Mouse (Mus musculus) limb, embryonic 14.5 days (tissue): Measurements from ENCODE around the gene Calr4. TPM values are rescaled to one million over a fixed set of nuclear protein-coding genes. Genes with fewer than 3 reads are reported as not detected.
A peak's percentile ranks its signal among the peaks of the same experiment; 100 is the strongest.

Source experiments
- ATAC-seq: fragments of 200-750 bp; cut with Nextera tagmentation; 2 replicates; pipeline ENCODE4 v1.8.0; 2017; ENCODE audit warnings: low read depth, moderate number of reproducible peaks, moderate TSS enrichment; ENCODE audit not compliant: low FRiP score
- DNase-seq: peaks from one replicate; pipeline ENCODE4 v3.0.0-alpha.2; 2015; ENCODE audit warnings: low spot score
- H3K27ac ChIP-seq: fragments of 300-500 bp; sonication (generic); replicated peaks from 2 replicates; pipeline ENCODE4 v1.5.1; 2014; ENCODE audit warnings: low read depth, mild to moderate bottlenecking, low read length, moderate library complexity, mixed read lengths
- H3K27me3 ChIP-seq: fragments of 300-500 bp; sonication (generic); 2 replicates; pipeline ENCODE4 v1.6.1; 2014; ENCODE audit warnings: low read length, mixed read lengths; ENCODE audit not compliant: control insufficient read depth, insufficient read depth
- H3K36me3 ChIP-seq: fragments of 300-500 bp; sonication (generic); 2 replicates; pipeline ENCODE4 v1.6.1; 2014; ENCODE audit warnings: mild to moderate bottlenecking, low read length, moderate library complexity, mixed read lengths; ENCODE audit not compliant: control insufficient read depth, insufficient read depth
- H3K4me1 ChIP-seq: fragments of 300-500 bp; sonication (generic); 2 replicates; pipeline ENCODE4 v1.6.1; 2014; ENCODE audit warnings: antibody characterized with exemption, low read length, mixed read lengths; ENCODE audit not compliant: control insufficient read depth, insufficient read depth
- H3K4me2 ChIP-seq: fragments of 300-500 bp; sonication (generic); replicated peaks from 2 replicates; pipeline ENCODE4 v1.6.1; 2014; ENCODE audit warnings: low read depth, mild to moderate bottlenecking, low read length, moderate library complexity; ENCODE audit not compliant: severe bottlenecking
- H3K4me3 ChIP-seq: fragments of 300-500 bp; sonication (generic); replicated peaks from 2 replicates; pipeline ENCODE4 v1.5.1; 2014; ENCODE audit warnings: low read length
- H3K9ac ChIP-seq: fragments of 300-500 bp; sonication (generic); 2 replicates; pipeline ENCODE4 v1.6.1; 2014; ENCODE audit warnings: mild to moderate bottlenecking, low read depth, low read length, moderate library complexity; ENCODE audit not compliant: severe bottlenecking
- H3K9me3 ChIP-seq: fragments of 300-500 bp; sonication (generic); 2 replicates; pipeline ENCODE4 v1.6.1; 2016; ENCODE audit warnings: low read length; ENCODE audit not compliant: control insufficient read depth
- POLR2A ChIP-seq: fragments of 200-500 bp; IDR thresholded peaks from 2 replicates; pipeline ENCODE4 v1.8.0; 2012; ENCODE audit warnings: inconsistent platforms, mild to moderate bottlenecking, moderate library complexity, borderline replicate concordance; ENCODE audit not compliant: insufficient read depth, insufficient read length; ENCODE audit errors: extremely low read depth
- WGBS: fragments of 180-500 bp; shearing (Covaris S2); extraction: QIAGEN DNeasy Blood & Tissue Kit; methylation state at CpG from one replicate; pipeline ENCODE4 v1.1.7; 2014; 5-methylcytosine and 5-hydroxymethylcytosine counted together
- polyA plus RNA-seq, 2 experiments: library from polyadenylated mRNA; depleted of rRNA in 1 of 2; stranded (reverse) in 1 of 2; unstranded in 1 of 2; fragments of >200 nt; fragmentation: Nextera tagmentation in 1 of 2; extraction: Ambion mirVana in 1 of 2; gene quantifications; 2 replicates each; pipeline versions ENCODE4 v1.2.1 to v1.2.3; 2012 to 2014

The Calr4 gene
- polyA plus RNA-seq, 2 experiments: 0.12 to 0.13 TPM

GRCm38 (mm10) chr4:109236186-109236879 is 2.0 kb downstream of the Calr4 start:
- no peak for TF ChIP-seq POLR2A
- Histone ChIP-seq H3K27ac (no peak overlapping the region), H3K4me1 (peaks cover 8% of the 10 kb centered on the region; the same call in 1 of the 2 replicates), H3K27me3 (no peaks in the 10 kb centered on the region), H3K9me3 (no peaks in the 10 kb centered on the region), H3K9ac (no peak overlapping the region), H3K36me3 (no peaks in the 10 kb centered on the region), H3K4me2 (no peak overlapping the region), H3K4me3 (no peak overlapping the region)
- 42% methylated on average over 7 of the region's 7 CpGs for WGBS
- ATAC-seq: no peak
- no peak for DNase-seq

GRCm38 (mm10) chr4:109238428-109239268 is 4.4 kb downstream of the Calr4 start:
- no peak overlapping the region for H3K4me2 ChIP-seq
- H3K4me3 ChIP-seq: no peak overlapping the region
- WGBS: 66% methylated on average over 24 of the region's 24 CpGs
- no peaks in the 10 kb centered on the region for H3K27me3 ChIP-seq
- peaks cover 10% of the 10 kb centered on the region; the same call in 1 of the 2 replicates for H3K4me1 ChIP-seq
- H3K9ac ChIP-seq: no peak overlapping the region
- no peaks in the 10 kb centered on the region for H3K36me3 ChIP-seq
- no peak for TF ChIP-seq POLR2A
- DNase-seq: peak; percentile 29
- ATAC-seq: no peak; the same call in 1 of the 2 replicates
- H3K9me3 ChIP-seq: no peaks in the 10 kb centered on the region
- no peak overlapping the region for H3K27ac ChIP-seq

GRCm38 (mm10) chr4:109241221-109241620 is 6.9 kb downstream of the Calr4 start:
- Histone ChIP-seq H3K9ac (no peak overlapping the region), H3K4me1 (peaks cover 10% of the 10 kb centered on the region; the same call in 1 of the 2 replicates), H3K4me2 (no peak overlapping the region), H3K4me3 (no peak overlapping the region), H3K27ac (no peak overlapping the region), H3K27me3 (no peaks in the 10 kb centered on the region), H3K9me3 (no peaks in the 10 kb centered on the region), H3K36me3 (no peaks in the 10 kb centered on the region)
- no peak for TF ChIP-seq POLR2A
- ATAC-seq: no peak
- peak; percentile 56 for DNase-seq

- Histone ChIP-seq H3K36me3 (no peaks in the 10 kb centered on the region), H3K9ac (no peak overlapping the region), H3K27me3 (no peaks in the 10 kb centered on the region), H3K27ac (no peak overlapping the region), H3K4me3 (no peak overlapping the region), H3K4me1 (peaks cover 7% of the 10 kb centered on the region; the same call in 1 of the 2 replicates), H3K4me2 (no peak overlapping the region), H3K9me3 (no peaks in the 10 kb centered on the region)
- DNase-seq (peak; percentile 52), ATAC-seq (peak; percentile 64)
- WGBS: 39% methylated on average over 4 of the region's 4 CpGs
- no peak for TF ChIP-seq POLR2A
Observed at GRCm38 (mm10) chr4:109241934-109242333, 7.6 kb downstream of the Calr4 start.

- H3K4me2 ChIP-seq: no peak overlapping the region
- no peaks in the 10 kb centered on the region for H3K9me3 ChIP-seq
- TF ChIP-seq POLR2A: no peak
- H3K4me3 ChIP-seq: no peak overlapping the region
- H3K9ac ChIP-seq: no peak overlapping the region
- whole genome bisulfite sequencing: 78% methylated on average over 7 of the region's 7 CpGs
- no peak for DNase-seq
- H3K36me3 ChIP-seq: no peaks in the 10 kb centered on the region
- no peak overlapping the region for H3K27ac ChIP-seq
- ATAC-seq: no peak
- no peaks in the 10 kb centered on the region for H3K27me3 ChIP-seq
- peaks cover 6% of the 10 kb centered on the region; the same call in 1 of the 2 replicates for H3K4me1 ChIP-seq
Observed at GRCm38 (mm10) chr4:109244506-109244905, 10.2 kb downstream of the Calr4 start.
